Mouse (Mus musculus) lung, postnatal 4 days (tissue): Measurements from ENCODE around the gene Zfp598.

ENCODE experiments used
- DNase-seq, 2 experiments: peaks; one replicate each; pipeline ENCODE4 v3.0.0; 2021

Gene Zfp598

DNA sequence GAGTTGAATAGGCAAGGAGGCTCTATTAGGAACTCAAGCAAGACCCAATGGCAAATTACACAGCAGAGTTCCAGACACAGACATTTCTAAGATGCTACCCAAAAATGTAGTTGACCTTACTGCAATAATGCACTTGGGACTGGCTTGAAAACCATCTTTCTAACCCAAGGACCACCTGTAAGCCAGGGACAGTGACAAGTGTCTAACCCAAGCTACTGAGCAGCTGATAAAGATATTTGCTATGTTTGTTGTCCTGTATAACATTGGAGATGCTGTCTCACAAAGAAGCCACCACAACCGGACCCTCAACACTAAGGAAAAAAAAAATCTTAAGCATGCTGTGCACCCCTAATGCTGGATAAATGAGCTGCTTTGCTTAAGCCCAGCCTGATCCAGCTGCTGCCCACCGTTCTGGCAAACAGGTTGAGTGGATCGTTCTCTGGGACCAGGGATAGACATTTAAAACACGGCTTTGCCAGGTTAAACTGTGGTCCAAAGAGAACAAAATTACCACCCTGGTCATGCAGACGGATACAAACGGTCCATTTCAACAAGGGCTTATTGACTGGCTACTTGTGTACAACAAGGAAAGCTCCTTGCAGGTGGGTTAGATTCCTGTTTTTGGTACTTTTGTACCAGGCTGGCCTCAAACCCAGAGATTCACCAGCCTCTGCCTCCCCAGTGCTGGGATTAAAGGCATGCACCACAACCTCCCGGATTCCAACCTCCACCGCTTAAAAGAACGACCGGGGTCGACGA lies 53.8 kb downstream of the Zfp598 start:
- DNase-seq, result no peak

DNA sequence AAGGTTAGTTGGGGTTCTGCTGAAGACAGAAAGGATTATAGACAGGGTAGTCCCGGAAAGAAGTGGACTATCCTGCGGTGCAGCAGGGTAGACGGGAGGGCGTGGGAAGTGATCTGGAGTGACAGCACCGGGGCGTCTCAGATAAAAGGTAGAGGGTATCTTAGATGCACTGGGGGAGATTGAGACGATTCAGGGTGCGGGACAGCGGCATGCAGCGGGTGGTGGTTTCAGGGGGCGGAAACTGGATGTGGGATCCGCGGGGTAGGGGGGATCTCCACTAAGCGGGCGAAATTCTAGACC lies 54.3 kb downstream of the Zfp598 start:
- DNase-seq, result no peak

DNA sequence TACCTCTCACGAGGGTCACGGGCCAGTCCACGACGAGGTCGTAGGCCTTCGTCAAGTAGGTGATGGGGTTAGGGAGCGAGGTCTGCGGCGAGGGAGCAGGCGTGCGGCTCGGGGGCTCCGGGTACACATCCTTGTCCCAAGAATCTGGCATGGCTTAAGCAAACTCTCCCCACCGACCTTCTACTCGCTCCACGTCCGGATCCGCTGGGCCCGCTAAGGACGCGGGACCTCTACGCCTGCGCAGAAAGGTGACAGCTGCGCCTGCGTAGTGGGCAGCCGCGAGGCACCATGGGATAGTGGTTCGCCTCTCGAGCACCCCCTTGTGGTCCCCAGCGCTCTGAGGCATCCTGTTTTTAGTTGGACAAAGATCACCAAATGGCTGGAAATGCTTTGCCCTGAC lies 54.7 kb downstream of the Zfp598 start, which contains the start of gene Ndufb10:
Ndufb10 (minus strand) TSS at position 295 of the 400 bp plus-strand sequence.
- peak; percentile 95 to 98 for DNase-seq

DNA sequence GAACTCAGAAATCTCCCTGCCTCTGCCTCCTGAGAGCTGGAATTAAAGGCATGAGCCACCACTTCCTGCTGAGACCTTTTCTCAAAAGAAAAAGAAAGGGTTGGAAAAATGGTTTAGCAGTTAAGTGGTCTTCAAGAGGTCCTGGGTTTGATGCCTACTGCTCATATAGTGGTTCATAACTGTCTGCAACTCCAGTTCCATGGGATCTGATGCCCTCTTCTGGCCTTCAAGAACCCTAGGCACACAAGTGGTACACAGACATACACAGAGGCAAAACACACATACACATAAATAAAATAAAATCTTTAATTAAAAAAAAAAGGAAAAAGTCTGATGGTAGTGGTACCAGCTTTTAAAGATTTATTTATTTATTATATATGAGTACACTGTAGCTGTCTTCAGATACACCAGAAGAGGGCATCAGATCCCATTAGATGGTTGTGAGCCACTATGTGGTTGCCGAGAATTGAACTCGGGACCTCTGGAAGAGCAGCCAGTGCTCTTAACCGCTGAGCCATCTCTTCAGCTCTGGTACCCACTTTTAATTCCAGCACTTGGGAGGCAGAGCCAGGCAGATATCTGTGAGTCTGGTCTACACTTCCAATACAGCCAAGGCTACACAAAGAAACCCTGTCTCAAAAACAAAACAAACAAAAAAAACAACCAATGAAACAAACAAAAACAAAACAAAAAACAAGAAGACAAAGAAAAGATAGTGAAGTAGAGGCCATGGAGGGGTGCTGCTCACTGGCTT lies 56.3 kb downstream of the Zfp598 start:
- DNase-seq, result no peak

DNA sequence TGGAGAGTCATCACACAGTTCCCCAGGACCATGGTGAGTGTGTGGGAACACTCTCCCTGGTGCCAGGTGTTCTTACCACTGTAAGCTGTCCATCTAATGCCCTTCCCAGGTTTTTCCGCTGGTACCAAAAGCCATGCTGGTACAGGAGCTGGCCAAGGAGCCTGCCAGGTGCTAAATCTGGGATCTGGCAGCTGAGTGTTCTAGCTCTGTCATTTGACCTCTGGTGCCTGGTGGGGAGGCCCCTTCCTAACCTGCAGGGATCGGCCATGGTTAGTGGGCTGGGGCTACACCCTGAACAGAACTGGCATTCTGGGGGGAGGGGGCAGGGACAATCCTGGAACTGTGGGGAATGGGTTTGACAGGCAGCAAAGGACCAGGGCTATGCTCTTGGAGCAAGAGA lies 58.1 kb downstream of the Zfp598 start, which contains the start of gene Rpl3l:
Rpl3l (plus strand) TSS at position 203 of the 400 bp plus-strand sequence.
- no peak for DNase-seq

DNA sequence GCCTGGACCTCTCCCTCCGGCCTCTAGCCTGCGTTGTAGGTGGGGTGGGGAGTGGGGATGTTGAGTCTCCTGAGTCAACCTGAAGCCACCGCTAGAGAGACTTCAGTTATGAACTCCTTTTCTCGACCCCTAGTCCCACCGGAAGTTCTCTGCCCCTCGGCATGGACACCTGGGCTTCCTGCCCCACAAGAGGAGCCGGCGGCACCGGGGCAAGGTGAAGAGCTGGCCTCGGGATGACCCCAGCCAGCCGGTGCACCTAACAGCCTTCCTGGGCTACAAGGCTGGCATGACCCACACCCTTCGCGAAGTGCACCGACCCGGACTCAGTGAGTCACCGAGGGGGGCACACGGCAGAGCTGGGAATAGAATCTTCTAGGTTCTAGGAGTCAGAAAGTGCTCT lies 58.7 kb downstream of the Zfp598 start:
- no peak for DNase-seq

DNA sequence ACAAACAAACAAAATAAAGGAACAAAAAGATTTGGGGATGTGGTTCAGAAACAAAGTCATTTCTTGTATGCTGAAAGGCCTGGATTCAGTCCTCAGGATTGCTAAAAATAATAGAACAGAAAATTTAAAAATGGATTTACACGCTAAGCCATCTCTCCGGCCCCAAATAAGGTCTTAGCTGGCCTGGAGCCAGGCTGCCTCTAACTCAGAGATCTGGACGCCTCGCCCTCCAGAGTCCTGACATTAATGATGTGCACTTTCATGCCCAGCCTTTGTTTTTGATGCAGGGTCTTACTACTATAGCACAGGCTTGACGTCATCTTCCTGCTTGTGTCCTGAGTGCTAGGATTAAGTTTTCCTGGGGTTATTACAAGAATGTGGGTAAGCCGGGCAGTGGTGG lies 59.6 kb downstream of the Zfp598 start:
- DNase-seq, result no peak

DNA sequence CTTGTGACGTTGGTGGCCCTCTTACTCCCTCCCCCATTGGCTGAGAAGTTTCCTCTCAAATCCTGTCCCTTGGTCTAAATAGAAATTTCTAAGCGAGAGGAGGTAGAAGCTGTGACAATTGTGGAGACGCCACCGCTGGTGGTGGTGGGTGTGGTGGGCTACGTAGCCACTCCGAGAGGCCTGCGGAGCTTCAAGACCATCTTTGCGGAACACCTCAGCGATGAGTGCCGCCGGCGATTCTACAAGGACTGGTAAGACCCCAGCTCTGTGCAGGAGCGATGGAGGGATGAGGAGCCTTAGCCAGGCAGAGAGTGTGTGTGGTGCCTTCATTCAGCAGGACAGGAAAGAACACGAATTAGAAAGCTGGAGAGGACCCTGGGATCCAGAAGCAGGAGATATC lies 61.3 kb downstream of the Zfp598 start:
- DNase-seq, result no peak
